Mouse (Mus musculus) monocyte, adult 59 days (primary cell): ENCODE measurements around the gene Odf3b. TPM values are rescaled to one million over a fixed set of nuclear protein-coding genes. Genes with fewer than 3 reads are reported as not detected.

Experiments
- total RNA-seq, 2 experiments: library from RNA; stranded (reverse); gene quantifications; one replicate each; pipeline ENCODE4 v1.2.4; 2023

The Odf3b gene
- total RNA-seq = not detected

GRCm38 (mm10) chr15:89378831-89379401 is at the start of gene Odf3b:
TSS of gene Odf3b (minus strand) at chr15:89379282.

GRCm38 (mm10) chr15:89425711-89426121 is 46.6 kb upstream of the Odf3b start, which contains the start of gene Cpt1b:
TSS of gene Cpt1b (minus strand) at chr15:89425863.

GRCm38 (mm10) chr15:89410118-89410517 is 31.0 kb upstream of the Odf3b start, which contains the start of gene Syce3:
TSS of gene Syce3 (minus strand) at chr15:89410503.

GRCm38 (mm10) chr15:89384617-89385016 is 5.5 kb upstream of the Odf3b start, which contains the start of gene Klhdc7b:
TSS of gene Klhdc7b (plus strand) at chr15:89384917.

GRCm38 (mm10) chr15:89376957-89377356 is 2.1 kb downstream of the Odf3b start, which contains the start of gene Tymp:
TSS of gene Tymp (minus strand) at chr15:89377039.

GRCm38 (mm10) chr15:89373762-89374248 is 5.3 kb downstream of the Odf3b start, which contains the start of gene Sco2:
TSS of gene Sco2 (minus strand) at chr15:89373846.

GRCm38 (mm10) chr15:89355241-89356187 is 23.6 kb downstream of the Odf3b start, which contains the start of the genes Lmf2 and Ncaph2:
TSS of gene Lmf2 (minus strand) at chr15:89355659.
TSS of gene Ncaph2 (plus strand) at chr15:89355719.

GRCm38 (mm10) chr15:89334271-89334670 is 44.8 kb downstream of the Odf3b start, which contains the start of gene Miox:
TSS of gene Miox (plus strand) at chr15:89334398.

Other genes with a start within 250 kb of the Odf3b start
- gene Mapk12, start 238.6 kb downstream of the Odf3b start, total RNA-seq = not detected
- 1 to 10 TPM; 1.5 to 2.0 TPM for gene Mapk11, start 229.7 kb downstream of the Odf3b start, total RNA-seq
- gene Plxnb2, start 198.5 kb downstream of the Odf3b start, total RNA-seq = 100 to 1,000 TPM; 441 to 443 TPM
- 1 to 10 TPM; 5.4 to 6.0 TPM for gene Dennd6b, start 182.8 kb downstream of the Odf3b start, total RNA-seq
- 10 to 100 TPM; 35.3 to 39.7 TPM for gene Ppp6r2, start 167.7 kb downstream of the Odf3b start, total RNA-seq
- gene Sbf1, start 64.0 kb downstream of the Odf3b start, total RNA-seq = 100 to 1,000 TPM; 167 to 189 TPM
- gene Adm2, start 56.6 kb downstream of the Odf3b start, total RNA-seq = not detected
- not detected for gene Miox, start 44.9 kb downstream of the Odf3b start, total RNA-seq
- gene Lmf2, start 23.6 kb downstream of the Odf3b start, total RNA-seq = 10 to 100 TPM; 25.1 to 35.6 TPM
- gene Ncaph2, start 23.6 kb downstream of the Odf3b start, total RNA-seq = 10 to 100 TPM; 59.0 to 69.9 TPM
- 10 to 100 TPM; 13.8 to 16.4 TPM for gene Sco2, start 5.4 kb downstream of the Odf3b start, total RNA-seq
- gene Tymp, start 2.2 kb downstream of the Odf3b start, total RNA-seq = under 1 TPM; 0.46 to 0.76 TPM
- not detected for gene Klhdc7b, start 5.6 kb upstream of the Odf3b start, total RNA-seq
- not detected for gene Syce3, start 31.2 kb upstream of the Odf3b start, total RNA-seq
- 1 to 10 TPM; 5.7 to 6.9 TPM for gene Cpt1b, start 46.6 kb upstream of the Odf3b start, total RNA-seq
- 1 to 10 TPM; 7.0 to 8.7 TPM for gene C730034F03Rik, start 50.3 kb upstream of the Odf3b start, total RNA-seq
- gene Gm44502, start 50.4 kb upstream of the Odf3b start, total RNA-seq = not detected
- gene Chkb, start 50.6 kb upstream of the Odf3b start, total RNA-seq = 100 to 1,000 TPM; 169 to 192 TPM
- not detected for gene Mapk8ip2, start 74.6 kb upstream of the Odf3b start, total RNA-seq
- gene Arsa, start 98.1 kb upstream of the Odf3b start, total RNA-seq = 10 to 100 TPM; 37.3 TPM
- gene Shank3, start 120.3 kb upstream of the Odf3b start, total RNA-seq = under 1 TPM; 0.39 to 0.79 TPM
- gene Acr, start 189.0 kb upstream of the Odf3b start, total RNA-seq = not detected
- gene Rabl2, start 212.6 kb upstream of the Odf3b start, total RNA-seq = 1 to 10 TPM; 1.9 to 2.5 TPM